Mouse (Mus musculus) MEL (cell line): Measurements from ENCODE around the gene 4833420G17Rik.

Experiments used
- CTCF ChIP-seq, 3 experiments: IDR thresholded peaks in 2 of 3; conservative IDR thresholded peaks in 1 of 3; 2 replicates each; pipeline ENCODE4 v1.5.1; 2011 to 2012; ENCODE audit warnings: low read length in 3 of 3, low read depth in 2 of 3, mild to moderate bottlenecking in 2 of 3, improper control_type of control experiment in 1 of 3, inconsistent platforms in 1 of 3, mixed read lengths in 1 of 3, moderate library complexity in 1 of 3; ENCODE audit not compliant: control insufficient read depth in 1 of 3, insufficient read depth in 1 of 3, poor library complexity in 1 of 3, severe bottlenecking in 1 of 3
- E2F4 ChIP-seq: IDR thresholded peaks from 2 replicates; pipeline ENCODE4 v1.6.1; 2011; ENCODE audit warnings: low read depth, low read length, improper control_type of control experiment, borderline replicate concordance
- JUND ChIP-seq: IDR thresholded peaks from 2 replicates; pipeline ENCODE4 v1.6.1; 2011; ENCODE audit warnings: low read depth, mild to moderate bottlenecking, improper control_type of control experiment, low read length
- NELFE ChIP-seq: IDR thresholded peaks from 2 replicates; pipeline ENCODE4 v1.6.1; 2011; ENCODE audit warnings: low read depth, low read length, improper control_type of control experiment
- POLR2A ChIP-seq, 2 experiments: IDR thresholded peaks; 2 replicates each; pipeline ENCODE4 v1.6.1; 2011 to 2012; ENCODE audit warnings: low read length in 2 of 2, mild to moderate bottlenecking in 2 of 2, control low read depth in 1 of 2, improper control_type of control experiment in 1 of 2, low read depth in 1 of 2, moderate library complexity in 1 of 2; ENCODE audit not compliant: control insufficient read depth in 1 of 2, insufficient read depth in 1 of 2, poor library complexity in 1 of 2
- POLR2AphosphoS5 ChIP-seq: IDR thresholded peaks from 2 replicates; pipeline ENCODE4 v1.6.1; 2012; ENCODE audit warnings: low read depth, borderline replicate concordance, mild to moderate bottlenecking, inconsistent platforms, low read length, moderate library complexity, mixed read lengths

DNA sequence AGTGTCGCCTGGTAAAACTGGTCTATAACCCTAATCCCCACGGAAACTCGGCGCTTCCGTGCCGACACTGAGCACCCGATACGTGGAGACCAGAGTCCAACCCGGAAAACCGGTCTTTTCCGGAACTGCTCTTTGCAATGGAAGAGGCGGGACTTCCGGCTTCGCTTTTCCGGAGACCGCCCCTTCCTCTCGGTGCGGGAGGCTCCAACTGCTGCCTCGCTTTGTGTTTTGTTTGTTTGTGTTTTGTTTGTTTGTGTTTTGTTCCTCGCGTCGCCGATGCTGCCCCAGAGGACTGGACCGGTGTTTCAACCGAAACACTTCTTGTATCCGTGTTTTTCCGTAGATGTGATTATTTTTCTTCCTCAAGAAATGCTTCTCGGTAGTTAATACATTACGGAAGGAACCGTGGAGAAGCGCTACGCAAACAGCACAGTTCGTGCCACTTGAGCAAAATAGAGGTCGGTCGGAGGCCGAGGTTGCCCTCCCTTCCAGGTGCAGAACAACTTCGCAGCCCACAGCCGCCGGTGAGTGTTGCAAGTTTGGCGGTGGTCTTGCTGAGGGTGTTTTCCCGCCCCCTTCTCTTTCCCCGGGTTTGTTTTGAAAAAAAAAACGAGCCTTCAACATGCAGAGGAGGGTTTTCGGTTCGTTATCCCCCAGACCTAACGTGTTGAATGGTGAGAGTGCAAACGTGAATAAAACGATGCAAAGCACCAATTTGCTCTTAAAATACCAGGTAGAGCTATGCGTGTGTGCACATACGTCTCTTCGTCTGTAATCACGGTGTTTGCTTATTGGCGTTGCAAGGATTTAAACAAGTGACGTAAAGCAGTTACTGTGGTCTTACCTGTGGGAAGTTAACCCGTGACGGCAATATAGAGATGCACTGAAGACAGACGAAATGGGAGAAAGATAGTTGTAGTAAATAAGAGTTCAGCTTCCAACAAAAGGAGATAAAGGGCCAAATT, at the start of gene 4833420G17Rik:
- no peak for TF ChIP-seq POLR2AphosphoS5
- 0 out of 2 replicates have a peak, but pooled peaks have one; percentile 11 for TF ChIP-seq JUND
- peak; percentile 50 to 94; a peak in 3 of 4 replicates for TF ChIP-seq POLR2A (IDR thresholded peaks at IDR 0.05; ENCODE audit: control insufficient read depth in 1 of 2, insufficient read depth in 1 of 2, low read depth in 1 of 2, low read length in 2 of 2, poor library complexity in 1 of 2)
- TF ChIP-seq CTCF (IDR thresholded peaks at IDR 0.05 in 2 of 3, conservative IDR thresholded peaks at IDR 0.05 in 1 of 3; ENCODE audit: control insufficient read depth in 1 of 3, insufficient read depth in 1 of 3, low read depth in 2 of 3, low read length in 3 of 3, poor library complexity in 1 of 3, severe bottlenecking in 1 of 3) = no peak
- TF ChIP-seq E2F4 = no peak
- peak; percentile 89 for TF ChIP-seq NELFE
